Mouse (Mus musculus) MEL (cell line): Measurements from ENCODE around the gene Ptprn. TPM values are rescaled to one million over a fixed set of nuclear protein-coding genes. Genes with fewer than 3 reads are reported as not detected.

Source experiments
- DNase-seq: peaks from one replicate; pipeline ENCODE4 v3.0.0; 2011; ENCODE audit warnings: low read depth, low spot score
- H3K27ac ChIP-seq: 2 replicates; pipeline ENCODE4 v1.5.1; 2012; ENCODE audit warnings: low read depth, mild to moderate bottlenecking, control low read depth, low read length, moderate library complexity; ENCODE audit not compliant: control insufficient read depth
- H3K27me3 ChIP-seq, 2 experiments: fragments of 150-350 bp in 1 of 2; sonication (generic) in 1 of 2; 2 replicates each; pipeline ENCODE4 v1.6.1; 2012; ENCODE audit warnings: low read length in 2 of 2, mild to moderate bottlenecking in 2 of 2, improper control_type of control experiment in 1 of 2, moderate library complexity in 1 of 2; ENCODE audit not compliant: insufficient read depth in 2 of 2, control insufficient read depth in 1 of 2
- H3K36me3 ChIP-seq, 2 experiments: 2 replicates each; pipeline ENCODE4 v1.6.1; 2012 to 2014; ENCODE audit warnings: low read length in 2 of 2, improper control_type of control experiment in 1 of 2, inconsistent platforms in 1 of 2, mild to moderate bottlenecking in 1 of 2; ENCODE audit not compliant: insufficient read depth in 2 of 2, control insufficient read depth in 1 of 2
- H3K4me1 ChIP-seq, 2 experiments: fragments of 150-350 bp in 1 of 2; sonication (generic) in 1 of 2; 2 replicates each; pipeline ENCODE4 v1.6.1; 2012; ENCODE audit warnings: low read length in 2 of 2, improper control_type of control experiment in 1 of 2, mild to moderate bottlenecking in 1 of 2; ENCODE audit not compliant: insufficient read depth in 2 of 2, control insufficient read depth in 1 of 2
- H3K4me3 ChIP-seq, 2 experiments: fragments of 150-350 bp in 1 of 2; sonication (generic) in 1 of 2; 2 replicates each; pipeline ENCODE4 v1.5.1; 2012; ENCODE audit warnings: low read depth in 2 of 2, low read length in 2 of 2, mild to moderate bottlenecking in 2 of 2, moderate library complexity in 2 of 2, control low read depth in 1 of 2, improper control_type of control experiment in 1 of 2; ENCODE audit not compliant: control insufficient read depth in 1 of 2, insufficient read depth in 1 of 2
- H3K79me2 ChIP-seq: 2 replicates; pipeline ENCODE4 v1.6.1; 2012; ENCODE audit warnings: mild to moderate bottlenecking, low read length, moderate library complexity; ENCODE audit not compliant: control insufficient read depth, poor library complexity, insufficient read depth
- H3K9ac ChIP-seq: 2 replicates; pipeline ENCODE4 v1.6.1; 2012; ENCODE audit warnings: low read depth, mild to moderate bottlenecking, control low read depth, low read length, moderate library complexity; ENCODE audit not compliant: control insufficient read depth, poor library complexity, severe bottlenecking
- H3K9me3 ChIP-seq: fragments of 150-350 bp; sonication (generic); replicated peaks from 2 replicates; pipeline ENCODE4 v1.6.1; 2012; ENCODE audit warnings: mild to moderate bottlenecking, low read length, improper control_type of control experiment, moderate library complexity; ENCODE audit not compliant: insufficient read depth
- BHLHE40 ChIP-seq: IDR thresholded peaks from 2 replicates; pipeline ENCODE4 v1.6.1; 2012; ENCODE audit warnings: low read depth, mild to moderate bottlenecking, inconsistent platforms, low read length, improper control_type of control experiment, borderline replicate concordance
- CHD2 ChIP-seq: IDR thresholded peaks from 2 replicates; pipeline ENCODE4 v1.6.1; 2011; ENCODE audit warnings: low read length, improper control_type of control experiment
- CTCF ChIP-seq, 3 experiments: IDR thresholded peaks in 2 of 3; conservative IDR thresholded peaks in 1 of 3; 2 replicates each; pipeline ENCODE4 v1.5.1; 2011 to 2012; ENCODE audit warnings: low read length in 3 of 3, low read depth in 2 of 3, mild to moderate bottlenecking in 2 of 3, improper control_type of control experiment in 1 of 3, inconsistent platforms in 1 of 3, mixed read lengths in 1 of 3, moderate library complexity in 1 of 3; ENCODE audit not compliant: control insufficient read depth in 1 of 3, insufficient read depth in 1 of 3, poor library complexity in 1 of 3, severe bottlenecking in 1 of 3
- E2F4 ChIP-seq: IDR thresholded peaks from 2 replicates; pipeline ENCODE4 v1.6.1; 2011; ENCODE audit warnings: low read depth, low read length, improper control_type of control experiment, borderline replicate concordance
- ETS1 ChIP-seq: IDR thresholded peaks from 2 replicates; pipeline ENCODE4 v1.6.1; 2012; ENCODE audit warnings: low read depth, mild to moderate bottlenecking, inconsistent platforms, low read length, improper control_type of control experiment, moderate library complexity
- GATA1 ChIP-seq: IDR thresholded peaks from 2 replicates; pipeline ENCODE4 v1.6.1; 2011; ENCODE audit warnings: low read depth, low read length, improper control_type of control experiment
- JUND ChIP-seq: IDR thresholded peaks from 2 replicates; pipeline ENCODE4 v1.6.1; 2011; ENCODE audit warnings: low read depth, mild to moderate bottlenecking, improper control_type of control experiment, low read length
- KAT2A ChIP-seq: conservative IDR thresholded peaks from 2 replicates; pipeline ENCODE4 v1.6.1; 2012; ENCODE audit warnings: low read depth, low read length, improper control_type of control experiment, inconsistent platforms
- MAX ChIP-seq: IDR thresholded peaks from 2 replicates; pipeline ENCODE4 v1.6.1; 2011; ENCODE audit warnings: low read length, improper control_type of control experiment
- MAZ ChIP-seq: IDR thresholded peaks from 2 replicates; pipeline ENCODE4 v1.6.1; 2012; ENCODE audit warnings: low read depth, mild to moderate bottlenecking, inconsistent platforms, low read length, improper control_type of control experiment
- MEF2A ChIP-seq: IDR thresholded peaks from 2 replicates; pipeline ENCODE4 v1.6.1; 2014; ENCODE audit warnings: low read depth, mild to moderate bottlenecking, inconsistent platforms, low read length, improper control_type of control experiment; ENCODE audit not compliant: poor library complexity, insufficient replicate concordance, severe bottlenecking; ENCODE audit errors: extremely low read depth
- MYB ChIP-seq: IDR thresholded peaks from 2 replicates; pipeline ENCODE4 v1.6.1; 2011; ENCODE audit warnings: mild to moderate bottlenecking, low read depth, low read length, improper control_type of control experiment
- MYC ChIP-seq: IDR thresholded peaks from 2 replicates; pipeline ENCODE4 v1.6.1; 2011; ENCODE audit warnings: low read depth, mild to moderate bottlenecking, low read length, improper control_type of control experiment, moderate library complexity
- NRF1 ChIP-seq: IDR thresholded peaks from 2 replicates; pipeline ENCODE4 v1.6.1; 2014; ENCODE audit warnings: low read depth, mild to moderate bottlenecking, inconsistent platforms, low read length, improper control_type of control experiment, moderate library complexity; ENCODE audit not compliant: poor library complexity, insufficient read depth, severe bottlenecking
- POLR2A ChIP-seq, 2 experiments: IDR thresholded peaks; 2 replicates each; pipeline ENCODE4 v1.6.1; 2011 to 2012; ENCODE audit warnings: low read length in 2 of 2, mild to moderate bottlenecking in 2 of 2, control low read depth in 1 of 2, improper control_type of control experiment in 1 of 2, low read depth in 1 of 2, moderate library complexity in 1 of 2; ENCODE audit not compliant: control insufficient read depth in 1 of 2, insufficient read depth in 1 of 2, poor library complexity in 1 of 2
- POLR2AphosphoS2 ChIP-seq: IDR thresholded peaks from 2 replicates; pipeline ENCODE4 v1.6.1; 2011; ENCODE audit warnings: low read length, improper control_type of control experiment
- SIN3A ChIP-seq: IDR thresholded peaks from 2 replicates; pipeline ENCODE4 v1.6.1; 2012; ENCODE audit warnings: low read length, improper control_type of control experiment, inconsistent platforms
- SMC3 ChIP-seq: IDR thresholded peaks from 2 replicates; pipeline ENCODE4 v1.6.1; 2011; ENCODE audit warnings: low read depth, low read length, improper control_type of control experiment
- TAL1 ChIP-seq: IDR thresholded peaks from 2 replicates; pipeline ENCODE4 v1.6.1; 2012; ENCODE audit warnings: mild to moderate bottlenecking, inconsistent platforms, low read length, moderate library complexity, mixed read lengths
- TBP ChIP-seq: IDR thresholded peaks from 2 replicates; pipeline ENCODE4 v1.8.0; 2011; ENCODE audit warnings: low read depth, low read length, improper control_type of control experiment
- UBTF ChIP-seq: IDR thresholded peaks from 2 replicates; pipeline ENCODE4 v1.6.1; 2012; ENCODE audit warnings: low read depth, mild to moderate bottlenecking, inconsistent platforms, low read length, improper control_type of control experiment, moderate library complexity, borderline replicate concordance; ENCODE audit not compliant: insufficient read depth
- USF1 ChIP-seq: IDR thresholded peaks from 2 replicates; pipeline ENCODE4 v1.6.1; 2014; ENCODE audit warnings: low read depth, mild to moderate bottlenecking, inconsistent platforms, low read length, improper control_type of control experiment, moderate library complexity
- USF2 ChIP-seq, 2 experiments: IDR thresholded peaks; 2 replicates each; pipeline ENCODE4 v1.6.1; 2011 to 2012; ENCODE audit warnings: improper control_type of control experiment in 2 of 2, low read length in 2 of 2, borderline replicate concordance in 1 of 2, inconsistent platforms in 1 of 2, low read depth in 1 of 2, mild to moderate bottlenecking in 1 of 2; ENCODE audit not compliant: insufficient read depth in 1 of 2
- ZC3H11A ChIP-seq: IDR thresholded peaks from 2 replicates; pipeline ENCODE4 v1.6.1; 2012; ENCODE audit warnings: low read depth, mild to moderate bottlenecking, inconsistent platforms, low read length, improper control_type of control experiment
- ZNF384 ChIP-seq: IDR thresholded peaks from 2 replicates; pipeline ENCODE4 v1.6.1; 2012; ENCODE audit warnings: low read depth, mild to moderate bottlenecking, inconsistent platforms, low read length, improper control_type of control experiment
- polyA plus RNA-seq, 2 experiments: library from polyadenylated mRNA; stranded (reverse) in 1 of 2; unstranded in 1 of 2; fragments of >175 nt in 1 of 2; fragments of >200 nt in 1 of 2; gene quantifications; 2 replicates each; pipeline versions ENCODE4 v1.2.1 to v1.2.4; 2012; ENCODE audit warnings: low replicate concordance in 2 of 2, low read depth in 1 of 2; ENCODE audit not compliant: insufficient read length in 2 of 2, insufficient read depth in 1 of 2, missing spikeins in 1 of 2
- total RNA-seq: library from RNA; depleted of rRNA; stranded (reverse); fragments of 300-350 nt; gene quantifications from 2 replicates; pipeline ENCODE4 v1.2.3, GENCODE M21; 2012

The Ptprn gene
- total and polyA plus RNA-seq, 3 experiments, result 0.13 TPM; not detected in 2

- H3K9ac ChIP-seq, result no peak overlapping the region
- H3K27me3 ChIP-seq, result no peaks in the 10 kb centered on the region
- no peaks in the 10 kb centered on the region; a peak in 1 of 4 replicates for H3K4me1 ChIP-seq
- TF ChIP-seq ZNF384 (no peak), POLR2A (IDR thresholded peaks at IDR 0.05; ENCODE audit: control insufficient read depth in 1 of 2, insufficient read depth in 1 of 2, low read depth in 1 of 2, low read length in 2 of 2, poor library complexity in 1 of 2) (no peak), UBTF (no peak), MAX (no peak), USF2 (IDR thresholded peaks at IDR 0.05; ENCODE audit: borderline replicate concordance in 1 of 2, insufficient read depth in 1 of 2, low read depth in 1 of 2, low read length in 2 of 2) (no peak), KAT2A (no peak), BHLHE40 (no peak), MEF2A (no peak), E2F4 (no peak), USF1 (no peak)
- no peak for DNase-seq
- H3K9me3 ChIP-seq, result no peaks in the 10 kb centered on the region
- no peak overlapping the region for H3K27ac ChIP-seq
- H3K79me2 ChIP-seq, result no peaks in the 10 kb centered on the region
- no peaks in the 10 kb centered on the region for H3K36me3 ChIP-seq
- no peak overlapping the region for H3K4me3 ChIP-seq
These were observed 8.7 kb downstream of the Ptprn start for GRCm38 (mm10) chr1:75255516-75256046.

GRCm38 (mm10) chr1:75254625-75255013 is 9.7 kb downstream of the Ptprn start:
- Histone ChIP-seq H3K27ac (no peak overlapping the region), H3K9ac (no peak overlapping the region), H3K4me3 (no peak overlapping the region), H3K27me3 (no peaks in the 10 kb centered on the region), H3K9me3 (no peaks in the 10 kb centered on the region), H3K79me2 (no peaks in the 10 kb centered on the region), H3K4me1 (no peaks in the 10 kb centered on the region; a peak in 1 of 4 replicates), H3K36me3 (no peaks in the 10 kb centered on the region)
- DNase-seq, result no peak
- no peak for TF ChIP-seq ETS1
- no peak for TF ChIP-seq ZNF384

GRCm38 (mm10) chr1:75253849-75254624 is 10.3 kb downstream of the Ptprn start:
- Histone ChIP-seq H3K36me3 (no peaks in the 10 kb centered on the region), H3K9me3 (no peaks in the 10 kb centered on the region), H3K27ac (no peak overlapping the region), H3K4me3 (no peak overlapping the region), H3K79me2 (no peaks in the 10 kb centered on the region), H3K9ac (no peak overlapping the region), H3K4me1 (no peaks in the 10 kb centered on the region; a peak in 1 of 4 replicates), H3K27me3 (no peaks in the 10 kb centered on the region)
- peak; percentile 89 for DNase-seq
- TF ChIP-seq CTCF (IDR thresholded peaks at IDR 0.05 in 2 of 3, conservative IDR thresholded peaks at IDR 0.05 in 1 of 3; ENCODE audit: control insufficient read depth in 1 of 3, insufficient read depth in 1 of 3, low read depth in 2 of 3, low read length in 3 of 3, poor library complexity in 1 of 3, severe bottlenecking in 1 of 3) (peak; percentile 72 to 97 (median 96)), MYB (no peak), MEF2A (no peak), JUND (no peak), SIN3A (peak; percentile 73), TAL1 (no peak), CHD2 (no peak), MYC (no peak), ZC3H11A (peak; percentile 90), POLR2AphosphoS2 (no peak), ZNF384 (peak; percentile 81), MAZ (no peak), TBP (no peak), NRF1 (no peak), GATA1 (no peak), SMC3 (peak; percentile 96)
